Mouse (Mus musculus) CH12.LX (cell line): Measurements from ENCODE around the gene Cryzl2. TPM values are rescaled to one million over a fixed set of nuclear protein-coding genes. Genes with fewer than 3 reads are reported as not detected.

Experiments used
- polyA plus RNA-seq: library from polyadenylated mRNA; unstranded; fragments of >175 nt; gene quantifications from 2 replicates; pipeline ENCODE4 v1.2.1, GENCODE M21; 2012; ENCODE audit warnings: low read depth; ENCODE audit not compliant: insufficient read length
- total RNA-seq, 2 experiments: library from RNA; depleted of rRNA; stranded (reverse); fragments of 300-350 nt in 1 of 2; fragments of >200 nt in 1 of 2; gene quantifications; 2 replicates each; pipeline ENCODE4 v1.2.3; 2012 to 2014

Gene Cryzl2
- total and polyA plus RNA-seq, 3 experiments = 22.5 to 41.0 (median 25.0) TPM

Other genes with a start within 250 kb of the Cryzl2 start
- 1.4 and 1.7 TPM in 2 replicates for gene Rasal2, start 46.0 kb upstream of the Cryzl2 start, total RNA-seq (2012; rRNA removed)
- 1.5 and 1.6 TPM in 2 replicates for gene Rasal2, start 46.0 kb upstream of the Cryzl2 start, total RNA-seq (2014; rRNA removed)
- gene Rasal2, start 46.0 kb upstream of the Cryzl2 start, polyA plus RNA-seq = 2.0 and 2.6 TPM in 2 replicates
- 10.6 and 13.9 TPM in 2 replicates for gene Sec16b, start 48.2 kb downstream of the Cryzl2 start, total RNA-seq (2012; rRNA removed)
- gene Sec16b, start 48.2 kb downstream of the Cryzl2 start, total RNA-seq (2014; rRNA removed) = 14.6 and 16.7 TPM in 2 replicates
- gene Sec16b, start 48.2 kb downstream of the Cryzl2 start, polyA plus RNA-seq = 17.1 and 19.6 TPM in 2 replicates